Mouse (Mus musculus) adrenal gland, postnatal 14 days (tissue): ENCODE measurements around the gene Gm10770. TPM values are rescaled to one million over a fixed set of nuclear protein-coding genes. Genes with fewer than 3 reads are reported as not detected.
A peak's percentile ranks its signal among the peaks of the same experiment; 100 is the strongest.
"Not testable (repeated sequence)": the region's sequence is repeated elsewhere in the genome, so short reads cannot be mapped to it uniquely, and the experiment has no call there.

Experiments used
- DNase-seq: peaks from one replicate; pipeline ENCODE4 v3.0.0; 2021; ENCODE audit warnings: mixed read lengths
- long read RNA-seq, 2 experiments: library from polyadenylated mRNA; stranded (forward); transcript quantifications; one replicate each; pipeline ENCODE4 v2.0.0; 2021
- total RNA-seq: library from RNA; stranded (reverse); gene quantifications from 2 replicates; pipeline ENCODE4 v1.2.3, GENCODE M21; 2021

Gene Gm10770
- total RNA-seq, result not detected in 2 replicates
- long read RNA-seq, experiment 1, result 0 reads
- long read RNA-seq, experiment 2, result 0 reads

DNA sequence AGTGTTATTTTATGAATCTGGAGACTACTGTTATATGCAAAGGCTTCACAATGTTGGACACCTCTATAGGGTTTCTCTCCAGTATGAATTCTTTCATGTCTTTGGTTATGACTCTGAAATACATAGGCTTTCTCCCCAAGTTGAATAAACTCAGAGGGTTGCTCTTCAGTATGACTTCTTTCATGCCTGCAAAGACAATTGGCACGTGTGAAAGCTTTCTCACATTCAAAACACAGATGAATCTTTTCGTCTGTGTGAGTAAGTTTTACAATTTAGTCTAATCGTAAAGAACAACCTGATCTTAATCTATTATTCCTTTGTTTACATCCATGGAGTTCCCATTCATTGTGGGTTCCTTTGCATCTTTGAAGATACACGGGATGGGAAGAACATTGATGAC lies at the start of gene Gm10770:
Gene Gm10770 (minus strand): TSS at position 101 of the 400 bp plus-strand sequence.
- DNase-seq, result not testable (repeated sequence)

DNA sequence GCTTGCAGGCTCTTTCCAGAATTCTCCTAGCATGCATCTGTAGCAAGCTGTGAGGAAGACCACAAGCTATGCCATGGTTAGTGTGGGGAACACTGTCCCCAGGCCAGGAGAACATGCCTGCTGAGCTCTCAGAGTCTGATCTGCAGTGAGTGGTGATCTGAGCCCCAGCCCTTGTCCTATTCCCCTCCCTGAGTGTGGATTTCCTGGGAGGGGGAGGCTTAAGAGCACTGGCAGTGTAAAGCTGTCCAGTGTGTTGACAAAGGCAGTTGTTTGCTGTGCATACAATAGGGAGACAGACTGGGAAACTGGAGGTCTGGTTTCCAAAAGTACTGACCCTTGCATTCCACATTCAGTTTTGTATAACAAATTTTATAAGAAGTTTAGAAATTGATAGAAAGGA lies 43.8 kb upstream of the Gm10770 start:
- DNase-seq, result not testable (repeated sequence)

DNA sequence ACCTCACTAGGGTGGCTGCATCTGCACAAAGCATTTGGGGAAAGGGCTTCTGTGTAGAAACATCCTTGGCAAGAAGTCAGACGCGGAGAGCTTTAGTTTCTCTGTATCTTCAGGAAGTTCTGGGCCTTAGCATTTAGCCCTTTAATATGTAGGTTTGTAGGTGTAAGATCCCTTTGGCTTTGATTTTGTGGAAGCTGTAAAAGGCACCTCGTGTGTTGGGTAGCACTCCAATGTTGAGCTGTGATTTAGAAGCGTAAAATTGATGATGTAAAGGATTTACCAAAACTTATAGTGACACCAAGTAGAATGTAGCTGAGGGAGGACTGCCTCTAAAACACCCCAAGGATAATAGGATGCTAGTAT lies 38.9 kb upstream of the Gm10770 start:
- DNase-seq, result not testable (repeated sequence)

DNA sequence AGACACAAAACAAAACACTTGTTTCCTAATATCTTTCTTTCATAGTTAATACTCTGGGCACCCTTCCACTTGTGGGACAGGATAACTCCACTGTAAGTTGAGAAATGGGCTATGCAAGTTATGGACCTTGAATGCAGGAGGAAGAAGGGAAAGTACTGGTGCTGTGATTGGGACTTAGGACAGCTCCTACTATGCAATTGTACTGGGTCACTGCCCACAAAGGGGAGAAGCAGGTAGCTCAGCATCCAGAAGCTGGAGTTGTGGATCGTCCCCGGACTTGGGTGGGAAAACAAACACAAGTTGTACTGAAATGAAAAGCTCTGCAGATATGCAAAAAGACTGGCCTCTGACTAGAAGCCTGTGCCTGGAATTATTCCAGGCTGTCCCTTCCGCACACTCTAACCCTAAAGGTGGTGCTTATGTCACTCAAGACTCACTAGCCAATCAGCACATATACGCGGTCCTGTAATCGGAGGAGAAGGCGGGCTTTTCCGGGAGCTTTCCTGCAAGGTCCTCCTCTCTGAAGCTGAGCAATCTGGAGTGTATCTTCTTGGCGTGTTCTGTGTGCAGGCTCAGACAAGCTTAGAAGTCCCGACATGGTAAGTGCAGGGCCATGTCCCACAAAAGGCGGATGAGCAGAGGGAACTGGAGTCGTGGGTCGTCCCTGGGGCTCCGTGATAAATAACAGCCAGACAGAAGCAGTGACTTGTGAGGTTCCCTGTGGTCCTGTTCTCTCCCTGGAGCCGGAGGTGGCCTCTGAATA lies 38.3 kb upstream of the Gm10770 start, which contains the start of gene Zfp937:
Gene Zfp937 (plus strand): TSS at position 474 of the 763 bp plus-strand sequence.
- peak; percentile 85 for DNase-seq

DNA sequence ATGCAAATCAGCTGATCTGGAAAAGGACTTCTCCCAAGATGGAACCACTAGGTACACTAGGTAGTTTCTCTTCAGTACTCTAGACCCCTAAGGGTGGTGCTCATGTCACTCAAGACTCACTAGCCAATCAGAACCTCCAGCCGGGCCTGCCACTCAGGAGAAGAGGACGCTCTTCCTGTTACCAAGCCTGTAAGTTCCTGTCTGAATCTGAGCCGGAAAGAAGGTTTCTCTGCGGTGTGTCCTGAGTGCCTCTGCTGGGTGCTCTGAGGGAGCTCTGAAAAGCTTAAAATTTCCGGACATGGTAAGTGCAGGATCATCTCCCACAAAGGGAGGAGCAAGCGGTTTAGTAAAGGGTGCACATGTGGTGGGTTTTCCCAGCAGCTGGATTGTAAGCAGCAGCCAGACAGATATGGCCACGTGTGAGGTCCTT lies 2.1 kb upstream of the Gm10770 start, which contains the start of gene Gm14139:
Gene Gm14139 (plus strand): TSS at position 186 of the 430 bp plus-strand sequence.
- DNase-seq, result not testable (repeated sequence)

DNA sequence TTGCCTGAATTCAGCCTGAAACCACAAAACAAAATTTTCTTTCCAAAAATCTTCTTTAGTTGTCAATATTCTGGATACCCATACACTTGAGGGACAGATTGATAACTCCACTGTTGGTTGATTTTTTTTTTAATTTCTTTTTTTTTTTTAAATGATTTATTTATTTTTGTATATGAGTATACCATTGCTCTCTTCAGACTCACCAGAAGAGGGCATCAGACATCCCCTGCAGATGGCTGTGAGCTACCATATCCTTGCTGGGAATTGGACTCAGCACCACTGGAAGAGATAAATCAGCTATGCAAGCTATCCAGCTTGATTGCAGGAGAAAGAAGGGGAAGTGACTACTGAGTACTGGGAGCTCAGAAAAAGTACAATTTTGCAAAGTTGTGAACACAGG lies 1.6 kb upstream of the Gm10770 start:
- DNase-seq, result not testable (repeated sequence)

DNA sequence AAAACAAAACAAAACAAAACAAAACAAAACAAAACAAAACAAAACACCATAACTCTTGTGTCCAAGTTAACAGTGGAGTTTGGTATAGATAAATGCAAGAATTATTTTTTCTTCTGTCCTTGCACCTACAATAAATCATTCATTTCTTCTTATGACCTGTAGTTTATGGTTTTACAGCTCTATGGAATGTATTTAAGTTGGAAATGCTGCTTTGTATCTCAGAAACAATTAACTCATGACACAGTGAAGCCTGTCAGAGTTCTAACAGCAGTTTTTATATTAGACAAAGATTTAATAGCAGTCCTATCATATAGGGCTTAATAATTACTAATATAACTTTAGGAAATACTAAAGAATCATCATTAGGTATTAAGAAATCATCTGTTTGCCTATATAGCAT lies 5.6 kb downstream of the Gm10770 start:
- DNase-seq, result no peak

DNA sequence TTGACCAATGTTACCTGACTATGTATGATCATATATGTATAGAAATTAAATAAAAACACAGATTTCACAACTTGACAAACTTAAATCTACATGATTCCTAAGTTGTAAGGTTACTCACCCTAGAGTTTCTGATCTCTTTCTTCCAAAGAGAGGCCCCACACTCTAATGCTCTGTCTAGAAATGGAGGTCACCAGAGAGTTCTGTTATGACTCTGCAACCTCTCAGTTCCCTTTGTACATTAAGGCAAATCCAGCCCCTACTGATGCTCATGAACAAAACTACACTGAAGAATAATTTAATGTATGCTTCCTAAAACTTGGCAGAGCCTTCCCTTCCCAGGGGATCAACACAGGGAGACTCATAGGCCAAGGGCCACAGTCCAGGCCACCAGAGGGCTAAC lies 12.8 kb downstream of the Gm10770 start:
- DNase-seq, result no peak

DNA sequence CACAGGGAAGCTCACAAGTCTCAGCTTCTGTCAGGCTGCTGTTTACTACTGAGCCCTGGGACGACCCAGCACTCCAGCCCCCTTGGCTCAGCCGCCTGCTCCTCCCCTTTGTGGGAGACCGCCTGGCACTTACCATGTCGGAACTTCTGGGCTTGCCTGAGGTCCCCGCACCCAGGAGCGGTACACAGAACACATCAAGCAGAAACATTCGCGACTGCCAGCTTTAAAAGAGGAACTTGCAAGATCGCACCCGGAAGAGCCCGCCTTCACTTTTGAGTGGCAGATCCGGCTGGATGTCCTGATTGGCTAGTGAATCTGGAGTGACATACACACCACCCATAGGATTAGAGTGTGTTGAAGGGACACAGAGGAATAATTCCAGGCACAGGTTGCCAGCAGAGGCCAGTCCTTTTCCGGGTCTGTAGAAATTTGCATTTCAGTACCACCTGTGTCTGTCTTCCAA lies 43.0 kb downstream of the Gm10770 start, which contains the start of gene Zfp120:
Gene Zfp120 (minus strand): TSS at position 274 of the 463 bp plus-strand sequence.
- peak; percentile 89 for DNase-seq

DNA sequence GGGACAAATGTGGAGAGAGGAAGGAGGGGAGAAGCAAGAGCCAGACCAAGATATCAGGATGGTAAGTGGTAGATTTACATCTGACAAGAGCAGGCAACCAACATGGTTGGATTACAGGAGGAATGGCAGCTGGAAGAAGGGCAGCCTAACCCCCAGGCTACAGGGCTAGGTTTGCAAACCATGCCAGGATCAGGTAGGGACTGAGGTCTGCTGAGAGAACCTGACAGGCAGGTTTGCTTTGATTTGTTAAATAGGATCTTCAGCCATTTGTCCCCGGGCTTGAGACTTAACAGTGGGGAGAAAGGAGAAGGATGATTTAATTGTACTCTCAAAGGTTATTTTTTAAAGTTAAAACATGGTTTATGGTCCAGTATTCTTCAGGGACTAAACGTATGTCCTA lies 46.7 kb downstream of the Gm10770 start:
- DNase-seq, result no peak

DNA sequence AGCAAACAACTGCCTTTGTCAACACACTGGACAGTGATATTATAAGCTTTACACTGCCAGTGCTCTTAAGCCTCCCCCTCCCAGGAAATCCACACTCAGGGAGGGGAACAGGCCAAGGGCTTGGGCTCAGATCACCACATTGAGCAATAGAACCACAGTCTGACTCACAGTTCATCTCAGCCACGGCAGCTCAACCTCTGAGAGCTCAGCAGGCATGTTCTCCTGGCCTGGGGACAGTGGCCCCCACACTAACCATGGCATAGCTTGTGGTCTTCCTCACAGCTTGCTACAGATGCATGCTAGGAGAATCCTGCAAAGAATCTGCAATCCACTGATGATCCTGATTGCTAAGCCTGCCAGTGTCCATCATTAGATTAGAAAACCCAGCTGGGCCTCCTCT lies 47.5 kb downstream of the Gm10770 start:
- DNase-seq, result not testable (repeated sequence)

Other genes starting within 250 kb of the Gm10770 start
- gene Zfp120, start 43.0 kb downstream of the Gm10770 start, total RNA-seq, result 6.3 and 9.1 TPM in 2 replicates
- 0.64 and 0.70 TPM in 2 replicates for gene Gm14139, start 2.1 kb upstream of the Gm10770 start, total RNA-seq
- gene Zfp937, start 38.4 kb upstream of the Gm10770 start, total RNA-seq, result 7.0 and 8.1 TPM in 2 replicates
- 6.1 and 8.9 TPM in 2 replicates for gene Gm21994, start 75.9 kb upstream of the Gm10770 start, total RNA-seq
- gene Gm14124, start 77.8 kb upstream of the Gm10770 start, total RNA-seq, result 0.23 and 0.33 TPM in 2 replicates
- 3.6 and 4.5 TPM in 2 replicates for gene Gm10130, start 144.0 kb upstream of the Gm10770 start, total RNA-seq
- 4.4 and 4.7 TPM in 2 replicates for gene 3300002I08Rik, start 183.1 kb upstream of the Gm10770 start, total RNA-seq